8 mouse cellular contexts compared by ENCODE assay signal in genomic region chr17:45574129-45574761, GRCm38 (mm10). TPM values are rescaled to one million over a fixed set of nuclear protein-coding genes. Genes with fewer than 3 reads are reported as not detected.
DNase-seq lines count a peak whose midpoint lies in the region; ATAC-seq lines count a peak whose summit lies in the region.

No protein-coding gene starts in this region.

- H3K4me2 ChIP-seq in forebrain, embryonic 13.5 days = peak overlapping the region; percentile 91
- H3K4me2 ChIP-seq in liver, embryonic 15.5 days = peak overlapping the region; percentile 98
- H3K4me2 ChIP-seq in neural tube, embryonic 12.5 days (replicated peaks) = peak overlapping the region; percentile 81

- H3K4me1 ChIP-seq in brown adipose tissue, adult 24 weeks (ENCODE audit: control insufficient read depth, insufficient read depth, insufficient read length, low read length) = peaks cover 4% of the 10 kb centered on the region; the same call in 1 of the 2 replicates
- peaks cover 41% of the 10 kb centered on the region for H3K4me1 ChIP-seq in forebrain, embryonic 13.5 days
- H3K4me1 ChIP-seq in liver, embryonic 15.5 days (replicated peaks) = peaks cover 66% of the 10 kb centered on the region
- peaks cover 29% of the 10 kb centered on the region for H3K4me1 ChIP-seq in neural tube, embryonic 12.5 days

- H3K4me3 ChIP-seq in brown adipose tissue, adult 24 weeks (ENCODE audit: insufficient read depth, low read depth, low read length) = peak overlapping the region; percentile 98
- peak overlapping the region; percentile 99 for H3K4me3 ChIP-seq in forebrain, embryonic 13.5 days
- peak overlapping the region; percentile 94 for H3K4me3 ChIP-seq in liver, embryonic 15.5 days (replicated peaks)
- H3K4me3 ChIP-seq in neural tube, embryonic 12.5 days = peak overlapping the region; percentile 99

- peak; percentile 72 for ATAC-seq in forebrain, embryonic 13.5 days
- ATAC-seq in liver, embryonic 15.5 days (ENCODE audit: insufficient read depth) = peak; percentile 58
- ATAC-seq in neural tube, embryonic 12.5 days (ENCODE audit: low FRiP score, low read depth) = peak; percentile 23

- peak overlapping the region; percentile 99 for H3K9ac ChIP-seq in forebrain, embryonic 13.5 days
- peak overlapping the region; percentile 94 for H3K9ac ChIP-seq in liver, embryonic 15.5 days
- H3K9ac ChIP-seq in neural tube, embryonic 12.5 days = peak overlapping the region; percentile 99

- WGBS in forebrain, embryonic 13.5 days = under 1% methylated on average over 13 of the region's 17 CpGs
- WGBS in liver, embryonic 15.5 days (ENCODE audit: insufficient replicate concordance) = 2% methylated on average over 17 of the region's 17 CpGs
- WGBS in neural tube, embryonic 12.5 days = 2% methylated on average over 17 of the region's 17 CpGs

- H3K27me3 ChIP-seq in forebrain, embryonic 13.5 days = no peaks in the 10 kb centered on the region
- H3K27me3 ChIP-seq in liver, embryonic 15.5 days = no peaks in the 10 kb centered on the region
- H3K27me3 ChIP-seq in neural tube, embryonic 12.5 days (replicated peaks) = no peaks in the 10 kb centered on the region

- intact Hi-C loops in heart, postnatal 25 days (cut with DNase I) = no loop called here

- H3K27ac ChIP-seq in brown adipose tissue, adult 24 weeks (replicated peaks; ENCODE audit: low read depth, low read length) = peak overlapping the region; percentile 100
- H3K27ac ChIP-seq in forebrain, embryonic 13.5 days = peak overlapping the region; percentile 99
- peak overlapping the region; percentile 95 for H3K27ac ChIP-seq in liver, embryonic 15.5 days (replicated peaks)
- peak overlapping the region; percentile 84 for H3K27ac ChIP-seq in neural tube, embryonic 12.5 days

- H3K36me3 ChIP-seq in forebrain, embryonic 13.5 days (ENCODE audit: poor library complexity, severe bottlenecking) = peaks cover 25% of the 10 kb centered on the region
- H3K36me3 ChIP-seq in liver, embryonic 15.5 days (replicated peaks) = peaks cover 27% of the 10 kb centered on the region
- H3K36me3 ChIP-seq in neural tube, embryonic 12.5 days = peaks cover 26% of the 10 kb centered on the region

- H3K9me3 ChIP-seq in forebrain, embryonic 13.5 days (replicated peaks) = no peaks in the 10 kb centered on the region
- no peaks in the 10 kb centered on the region for H3K9me3 ChIP-seq in liver, embryonic 15.5 days (replicated peaks)
- no peaks in the 10 kb centered on the region for H3K9me3 ChIP-seq in neural tube, embryonic 12.5 days

- peak; percentile 87 for DNase-seq in CD4-positive, CD25-positive, alpha-beta regulatory T cell, adult 2 months (ENCODE audit: low read depth, low spot score)
- peak; percentile 60 for DNase-seq in heart, postnatal 25 days (ENCODE audit: low spot score)
- peak; percentile 86 for DNase-seq in layer of hippocampus, adult 11-12 months (ENCODE audit: low spot score)
- DNase-seq in testis, postnatal 10 days (ENCODE audit: low spot score) = peak; percentile 83

RNA-seq across cellular contexts. Expression of gene Hsp90ab1, which starts 1.2 kb away (rescaled TPM):
- 869 and 998 TPM in 2 replicates for polyA plus RNA-seq in brown adipose tissue, adult 24 weeks (2012; ENCODE audit: insufficient read depth, insufficient read length, missing spikeins)
- polyA plus RNA-seq in forebrain, embryonic 13.5 days (2015; fragmentation: Nextera tagmentation; extraction: Ambion mirVana) = 1,763 and 1,849 TPM in 2 replicates
- total RNA-seq in heart, postnatal 25 days (2021) = 1,000 to 10,000 TPM; 1,042 to 1,257 TPM
- 577 and 585 TPM in 2 replicates for polyA plus RNA-seq in liver, embryonic 15.5 days (2015; fragmentation: Nextera tagmentation; extraction: Ambion mirVana)
- 1,381 and 1,470 TPM in 2 replicates for polyA plus RNA-seq in neural tube, embryonic 12.5 days (2016; fragmentation: Nextera tagmentation; extraction: Ambion mirVana)

RNA-seq across cellular contexts. Expression of gene Slc35b2, which starts 10.6 kb away (rescaled TPM):
- 17.0 and 36.4 TPM in 2 replicates for polyA plus RNA-seq in brown adipose tissue, adult 24 weeks (2012; ENCODE audit: insufficient read depth, insufficient read length, missing spikeins)
- polyA plus RNA-seq in forebrain, embryonic 13.5 days (2015; fragmentation: Nextera tagmentation; extraction: Ambion mirVana) = 89.1 and 107 TPM in 2 replicates
- 10 to 100 TPM; 23.7 to 24.3 TPM for total RNA-seq in heart, postnatal 25 days (2021)
- 52.1 and 59.8 TPM in 2 replicates for polyA plus RNA-seq in liver, embryonic 15.5 days (2015; fragmentation: Nextera tagmentation; extraction: Ambion mirVana)
- polyA plus RNA-seq in neural tube, embryonic 12.5 days (2016; fragmentation: Nextera tagmentation; extraction: Ambion mirVana) = 87.6 and 90.5 TPM in 2 replicates

RNA-seq across cellular contexts. Expression of gene Nfkbie, which starts 18.7 kb away (rescaled TPM):
- 1.4 and 1.6 TPM in 2 replicates for polyA plus RNA-seq in brown adipose tissue, adult 24 weeks (2012; ENCODE audit: insufficient read depth, insufficient read length, missing spikeins)
- polyA plus RNA-seq in forebrain, embryonic 13.5 days (2015; fragmentation: Nextera tagmentation; extraction: Ambion mirVana) = 5.1 TPM in 2 replicates
- 1 to 10 TPM; 1.3 to 1.4 TPM for total RNA-seq in heart, postnatal 25 days (2021)
- 1.2 and 1.6 TPM in 2 replicates for polyA plus RNA-seq in liver, embryonic 15.5 days (2015; fragmentation: Nextera tagmentation; extraction: Ambion mirVana)
- 7.4 and 7.5 TPM in 2 replicates for polyA plus RNA-seq in neural tube, embryonic 12.5 days (2016; fragmentation: Nextera tagmentation; extraction: Ambion mirVana)

RNA-seq across cellular contexts. Expression of gene Tmem151b, which starts 24.8 kb away (rescaled TPM):
- not detected in 2 replicates for polyA plus RNA-seq in brown adipose tissue, adult 24 weeks (2012; ENCODE audit: insufficient read depth, insufficient read length, missing spikeins)
- 23.1 and 26.2 TPM in 2 replicates for polyA plus RNA-seq in forebrain, embryonic 13.5 days (2015; fragmentation: Nextera tagmentation; extraction: Ambion mirVana)
- total RNA-seq in heart, postnatal 25 days (2021) = under 1 TPM in 1 of 2 experiments, not detected in 1; 0.05 TPM
- polyA plus RNA-seq in liver, embryonic 15.5 days (2015; fragmentation: Nextera tagmentation; extraction: Ambion mirVana) = 0.07 and 0.10 TPM in 2 replicates
- 10.5 and 13.1 TPM in 2 replicates for polyA plus RNA-seq in neural tube, embryonic 12.5 days (2016; fragmentation: Nextera tagmentation; extraction: Ambion mirVana)

RNA-seq across cellular contexts. Expression of gene Slc29a1, which starts 25.2 kb away (rescaled TPM):
- 32.8 and 56.5 TPM in 2 replicates for polyA plus RNA-seq in brown adipose tissue, adult 24 weeks (2012; ENCODE audit: insufficient read depth, insufficient read length, missing spikeins)
- 47.2 and 51.9 TPM in 2 replicates for polyA plus RNA-seq in forebrain, embryonic 13.5 days (2015; fragmentation: Nextera tagmentation; extraction: Ambion mirVana)
- 10 to 100 TPM; 77.9 to 78.4 TPM for total RNA-seq in heart, postnatal 25 days (2021)
- polyA plus RNA-seq in liver, embryonic 15.5 days (2015; fragmentation: Nextera tagmentation; extraction: Ambion mirVana) = 175 and 180 TPM in 2 replicates
- 44.7 and 47.9 TPM in 2 replicates for polyA plus RNA-seq in neural tube, embryonic 12.5 days (2016; fragmentation: Nextera tagmentation; extraction: Ambion mirVana)

Comparison
In these comparisons a context has a peak if more than half of its experiments do, and no peak if none do; other contexts are left out.
1. Peak in every context shown above with its lines: DNase-seq, ATAC-seq, H3K4me3 ChIP-seq and H3K27ac ChIP-seq.